Mouse (Mus musculus) cerebellum, postnatal 25 days (tissue): Measurements from ENCODE around the gene Nphs1.
"Not testable (repeated sequence)": the region's sequence is repeated elsewhere in the genome, so short reads cannot be mapped to it uniquely, and the experiment has no call there.

ENCODE experiments used
- DNase-seq, 2 experiments: peaks; one replicate each; pipeline ENCODE4 v3.0.0; 2021; ENCODE audit warnings: mixed read lengths in 2 of 2

Nphs1 gene

GRCm38 (mm10) chr7:30493401-30493931 lies 35.4 kb downstream of the Nphs1 start, which contains the start of gene Prodh2:
TSS of gene Prodh2 (plus strand) at chr7:30493622.
- no peak for DNase-seq

- DNase-seq = not testable (repeated sequence)
These were observed 37.5 kb downstream of the Nphs1 start for GRCm38 (mm10) chr7:30495506-30496042.

- DNase-seq = not testable (repeated sequence)
These were observed 43.0 kb downstream of the Nphs1 start for GRCm38 (mm10) chr7:30501159-30501558.

- no peak for DNase-seq
These were observed 49.9 kb downstream of the Nphs1 start for GRCm38 (mm10) chr7:30508061-30508460.

- no peak for DNase-seq
These were observed 57.1 kb downstream of the Nphs1 start for GRCm38 (mm10) chr7:30515003-30515760.

GRCm38 (mm10) chr7:30518325-30518724 lies 60.2 kb downstream of the Nphs1 start:
- DNase-seq = no peak

- peak; percentile 25 to 42 for DNase-seq
These were observed 62.3 kb downstream of the Nphs1 start for GRCm38 (mm10) chr7:30520396-30520795.

GRCm38 (mm10) chr7:30520856-30521255 lies 62.7 kb downstream of the Nphs1 start:
- peak; percentile 68 to 73 for DNase-seq

- DNase-seq = no peak
These were observed 64.8 kb downstream of the Nphs1 start for GRCm38 (mm10) chr7:30522871-30523270.

GRCm38 (mm10) chr7:30524487-30524886 lies 66.4 kb downstream of the Nphs1 start:
- DNase-seq = no peak

- no peak for DNase-seq
These were observed 67.8 kb downstream of the Nphs1 start for GRCm38 (mm10) chr7:30525954-30526353.

GRCm38 (mm10) chr7:30526399-30526798 lies 68.3 kb downstream of the Nphs1 start:
- DNase-seq = no peak

- no peak for DNase-seq
These were observed 68.9 kb downstream of the Nphs1 start for GRCm38 (mm10) chr7:30526981-30527380.

GRCm38 (mm10) chr7:30531291-30531815 lies 73.2 kb downstream of the Nphs1 start:
- DNase-seq = no peak

- DNase-seq = peak in 1 of 2 experiments; percentile 46
These were observed 74.8 kb downstream of the Nphs1 start for GRCm38 (mm10) chr7:30532931-30533330.

GRCm38 (mm10) chr7:30533941-30534632 lies 76.0 kb downstream of the Nphs1 start:
- DNase-seq = peak in 1 of 2 experiments; percentile 31

GRCm38 (mm10) chr7:30534633-30535577 lies 76.8 kb downstream of the Nphs1 start, which contains the start of gene Arhgap33:
TSS of gene Arhgap33 (minus strand) at chr7:30535060.
- DNase-seq = peak; percentile 96 to 98
